Mouse (Mus musculus) midbrain, postnatal 0 days (tissue): ENCODE measurements around the gene Chn2. TPM values are rescaled to one million over a fixed set of nuclear protein-coding genes. Genes with fewer than 3 reads are reported as not detected.

Experiments
- ATAC-seq: fragments of 200-750 bp; cut with Nextera tagmentation; 2 replicates; pipeline ENCODE4 v1.8.0; 2017; ENCODE audit warnings: moderate number of reproducible peaks, mild to moderate bottlenecking, moderate TSS enrichment, moderate library complexity; ENCODE audit not compliant: low FRiP score
- DNase-seq: peaks from one replicate; pipeline ENCODE4 v3.0.0-alpha.2; 2015; ENCODE audit warnings: low spot score
- H3K27ac ChIP-seq: fragments of 300-500 bp; sonication (generic); 2 replicates; pipeline ENCODE4 v1.5.1; 2014; ENCODE audit warnings: low read depth, mild to moderate bottlenecking, low read length, mixed read lengths
- H3K27me3 ChIP-seq: fragments of 300-500 bp; sonication (generic); 2 replicates; pipeline ENCODE4 v1.6.1; 2014; ENCODE audit warnings: low read length, control low read depth, mixed read lengths; ENCODE audit not compliant: insufficient read depth
- H3K36me3 ChIP-seq: fragments of 300-500 bp; sonication (generic); 2 replicates; pipeline ENCODE4 v1.6.1; 2014; ENCODE audit warnings: low read length, control low read depth, mixed read lengths; ENCODE audit not compliant: insufficient read depth
- H3K4me1 ChIP-seq: fragments of 300-500 bp; sonication (generic); 2 replicates; pipeline ENCODE4 v1.6.1; 2014; ENCODE audit warnings: mild to moderate bottlenecking, control low read depth, antibody characterized with exemption, low read length, mixed read lengths; ENCODE audit not compliant: insufficient read depth
- H3K4me2 ChIP-seq: fragments of 300-500 bp; sonication (generic); 2 replicates; pipeline ENCODE4 v1.6.1; 2014; ENCODE audit warnings: low read depth, mild to moderate bottlenecking, low read length, mixed read lengths; ENCODE audit not compliant: poor library complexity, severe bottlenecking
- H3K4me3 ChIP-seq: fragments of 300-500 bp; sonication (generic); 2 replicates; pipeline ENCODE4 v1.5.1; 2014; ENCODE audit warnings: low read depth, mild to moderate bottlenecking, low read length, moderate library complexity
- H3K9ac ChIP-seq: fragments of 300-500 bp; sonication (generic); replicated peaks from 2 replicates; pipeline ENCODE4 v1.6.1; 2014; ENCODE audit warnings: mild to moderate bottlenecking, low read length, moderate library complexity, mixed read lengths; ENCODE audit not compliant: poor library complexity, severe bottlenecking
- H3K9me3 ChIP-seq: fragments of 300-500 bp; sonication (generic); 2 replicates; pipeline ENCODE4 v1.6.1; 2016; ENCODE audit warnings: low read length, control low read depth
- CTCF ChIP-seq: IDR thresholded peaks from 2 replicates; pipeline ENCODE4 v1.5.1; 2016; ENCODE audit warnings: antibody characterized with exemption, mild to moderate bottlenecking
- WGBS: fragments of 180-500 bp; shearing (Covaris S2); extraction: QIAGEN DNeasy Blood & Tissue Kit; methylation state at CpG from one replicate; pipeline ENCODE4 v1.1.7; 2014; 5-methylcytosine and 5-hydroxymethylcytosine counted together
- polyA plus RNA-seq: library from polyadenylated mRNA; unstranded; fragments of >200 nt; fragmentation: Nextera tagmentation; extraction: Ambion mirVana; gene quantifications from 2 replicates; pipeline ENCODE4 v1.2.1, GENCODE M21; 2015
- total RNA-seq: library from RNA; depleted of rRNA; stranded (reverse); fragments of >200 nt; gene quantifications from 2 replicates; pipeline ENCODE4 v1.2.3, GENCODE M21; 2014

Gene Chn2
- total and polyA plus RNA-seq, 2 experiments from 2014 or later, result 21.4 to 36.4 TPM

- Histone ChIP-seq H3K27me3 (no peaks in the 10 kb centered on the region), H3K4me1 (no peaks in the 10 kb centered on the region), H3K36me3 (no peaks in the 10 kb centered on the region), H3K4me2 (no peak overlapping the region), H3K9ac (no peak overlapping the region), H3K27ac (no peak overlapping the region), H3K9me3 (no peaks in the 10 kb centered on the region), H3K4me3 (no peak overlapping the region)
- no peak for TF ChIP-seq CTCF
- no peak for DNase-seq
- ATAC-seq, result no peak
- WGBS, result 96% methylated on average over 2 of the region's 2 CpGs
Measured at GRCm38 (mm10) chr6:54278613-54279012, 239.3 kb downstream of the Chn2 start.

DNA sequence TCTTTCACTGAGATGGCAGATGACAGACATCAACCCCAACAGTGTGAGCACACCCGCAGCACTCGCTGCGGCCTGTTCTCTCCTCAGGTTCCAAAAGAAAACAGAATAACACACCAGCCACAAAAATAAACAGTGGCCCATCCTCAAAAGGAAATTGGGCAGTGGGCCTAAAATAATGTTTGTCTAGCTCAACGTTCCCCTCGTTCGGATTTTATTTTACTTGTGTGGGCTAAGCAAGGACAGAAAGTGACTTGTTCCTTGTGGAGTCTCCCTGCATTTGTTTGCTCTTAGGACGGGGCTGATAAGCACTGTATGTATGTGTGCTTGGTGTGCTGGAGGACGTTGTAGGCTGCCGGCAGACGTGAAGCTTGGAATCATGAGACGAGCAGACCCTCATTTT lies 240.0 kb downstream of the Chn2 start:
- ATAC-seq, result no peak
- 89% methylated on average over 11 of the region's 11 CpGs for WGBS

DNA sequence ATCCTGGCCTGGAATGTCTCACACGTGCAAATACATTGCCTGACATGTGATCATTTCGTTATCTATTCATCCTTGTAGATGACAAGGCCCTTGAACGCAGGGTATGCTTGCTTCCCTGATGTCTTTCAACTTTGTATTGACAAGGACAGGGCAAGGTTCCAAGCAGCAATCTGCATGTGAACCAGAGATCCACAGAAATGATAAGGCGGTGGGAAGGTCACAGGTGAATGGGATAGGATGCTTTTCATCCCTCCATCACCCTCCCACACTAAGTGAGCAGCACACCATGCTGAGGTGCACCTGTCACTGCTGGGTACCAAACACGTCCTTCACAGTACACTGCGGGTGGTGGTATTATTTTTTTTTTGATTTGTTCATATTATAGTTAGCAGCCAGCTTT lies 240.9 kb downstream of the Chn2 start:
- no peak overlapping the region for H3K4me3 ChIP-seq
- H3K4me2 ChIP-seq, result no peak overlapping the region
- H3K9me3 ChIP-seq, result no peaks in the 10 kb centered on the region
- no peak for TF ChIP-seq CTCF
- WGBS, result 83% methylated on average over 6 of the region's 6 CpGs
- no peak for ATAC-seq
- no peaks in the 10 kb centered on the region for H3K27me3 ChIP-seq
- no peaks in the 10 kb centered on the region for H3K4me1 ChIP-seq
- H3K36me3 ChIP-seq, result no peaks in the 10 kb centered on the region
- no peak for DNase-seq
- no peak overlapping the region for H3K27ac ChIP-seq
- no peak overlapping the region for H3K9ac ChIP-seq

More for the DNA sequence above, 240.0 kb downstream of the Chn2 start:
- Histone ChIP-seq H3K27me3 (no peaks in the 10 kb centered on the region), H3K9me3 (no peaks in the 10 kb centered on the region), H3K4me3 (no peak overlapping the region), H3K27ac (no peak overlapping the region), H3K36me3 (no peaks in the 10 kb centered on the region), H3K9ac (no peak overlapping the region), H3K4me2 (no peak overlapping the region), H3K4me1 (no peaks in the 10 kb centered on the region)
- TF ChIP-seq CTCF, result no peak
- no peak for DNase-seq

DNA sequence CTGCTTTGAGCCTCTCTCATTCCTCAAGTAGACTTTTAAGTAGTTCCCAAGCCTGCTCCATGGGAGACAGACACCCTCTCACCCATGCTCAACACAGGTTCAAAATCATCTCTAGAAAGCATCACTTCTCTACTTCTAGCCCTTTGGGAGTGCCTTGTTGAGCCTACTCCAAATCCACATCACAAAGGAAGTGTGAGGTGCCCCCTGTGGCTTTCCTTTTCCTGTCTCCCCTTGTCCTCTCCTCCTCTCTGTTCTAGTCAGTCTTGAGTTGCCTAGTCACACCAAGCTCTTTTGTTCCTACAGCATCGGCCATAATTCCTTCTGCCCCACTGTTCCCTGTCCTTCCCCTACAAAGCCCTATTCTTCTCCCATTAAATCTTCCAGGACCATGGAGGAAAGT lies 243.9 kb downstream of the Chn2 start:
- H3K9ac ChIP-seq, result no peak overlapping the region
- H3K4me2 ChIP-seq, result no peak overlapping the region
- 10% methylated on average over 1 of the region's 1 CpGs for WGBS
- no peaks in the 10 kb centered on the region for H3K9me3 ChIP-seq
- ATAC-seq (no peak), DNase-seq (no peak)
- no peaks in the 10 kb centered on the region for H3K36me3 ChIP-seq
- no peak overlapping the region for H3K4me3 ChIP-seq
- no peak for TF ChIP-seq CTCF
- no peaks in the 10 kb centered on the region for H3K27me3 ChIP-seq
- H3K27ac ChIP-seq, result no peak overlapping the region
- H3K4me1 ChIP-seq, result no peaks in the 10 kb centered on the region

- no peaks in the 10 kb centered on the region for H3K4me1 ChIP-seq
- H3K9ac ChIP-seq, result no peak overlapping the region
- WGBS, result 88% methylated on average over 12 of the region's 12 CpGs
- TF ChIP-seq CTCF, result no peak
- H3K36me3 ChIP-seq, result no peaks in the 10 kb centered on the region
- no peaks in the 10 kb centered on the region for H3K27me3 ChIP-seq
- H3K4me3 ChIP-seq, result no peak overlapping the region
- H3K4me2 ChIP-seq, result no peak overlapping the region
- ATAC-seq (no peak), DNase-seq (no peak)
- H3K27ac ChIP-seq, result no peak overlapping the region
- H3K9me3 ChIP-seq, result no peaks in the 10 kb centered on the region
Measured at GRCm38 (mm10) chr6:54284167-54284711, 244.9 kb downstream of the Chn2 start.

- Histone ChIP-seq H3K9ac (no peak overlapping the region), H3K4me2 (no peak overlapping the region), H3K36me3 (no peaks in the 10 kb centered on the region), H3K27me3 (no peaks in the 10 kb centered on the region), H3K4me3 (no peak overlapping the region), H3K27ac (no peak overlapping the region), H3K4me1 (no peaks in the 10 kb centered on the region), H3K9me3 (no peaks in the 10 kb centered on the region)
- DNase-seq, result no peak
- ATAC-seq, result no peak
- 74% methylated on average over 5 of the region's 5 CpGs for WGBS
- TF ChIP-seq CTCF, result no peak
Measured at GRCm38 (mm10) chr6:54286813-54287212, 247.5 kb downstream of the Chn2 start.
